Mouse (Mus musculus) left cerebral cortex, postnatal 36 days (tissue): ENCODE results near the gene Mbd4. TPM values are rescaled to one million over a fixed set of nuclear protein-coding genes. Genes with fewer than 3 reads are reported as not detected.
"Not testable (repeated sequence)": the region's sequence is repeated elsewhere in the genome, so short reads cannot be mapped to it uniquely, and the experiment has no call there.

Experiments
- DNase-seq, 2 experiments: peaks; one replicate each; pipeline ENCODE4 v3.0.0; 2021 to 2022; ENCODE audit warnings: low spot score in 2 of 2, mixed read lengths in 1 of 2
- intact Hi-C: fragments of 180-260 bp; cut with DNase I; formaldehyde crosslinking; loops from one replicate; pipeline ENCODE4 v1.15.1; 2025
- total RNA-seq, 2 experiments: library from RNA; stranded (reverse); gene quantifications; 2 replicates each; pipeline ENCODE4 v1.2.3; 2021

Gene Mbd4
- total RNA-seq: 1 to 10 TPM; 8.2 to 9.0 TPM

DNA sequence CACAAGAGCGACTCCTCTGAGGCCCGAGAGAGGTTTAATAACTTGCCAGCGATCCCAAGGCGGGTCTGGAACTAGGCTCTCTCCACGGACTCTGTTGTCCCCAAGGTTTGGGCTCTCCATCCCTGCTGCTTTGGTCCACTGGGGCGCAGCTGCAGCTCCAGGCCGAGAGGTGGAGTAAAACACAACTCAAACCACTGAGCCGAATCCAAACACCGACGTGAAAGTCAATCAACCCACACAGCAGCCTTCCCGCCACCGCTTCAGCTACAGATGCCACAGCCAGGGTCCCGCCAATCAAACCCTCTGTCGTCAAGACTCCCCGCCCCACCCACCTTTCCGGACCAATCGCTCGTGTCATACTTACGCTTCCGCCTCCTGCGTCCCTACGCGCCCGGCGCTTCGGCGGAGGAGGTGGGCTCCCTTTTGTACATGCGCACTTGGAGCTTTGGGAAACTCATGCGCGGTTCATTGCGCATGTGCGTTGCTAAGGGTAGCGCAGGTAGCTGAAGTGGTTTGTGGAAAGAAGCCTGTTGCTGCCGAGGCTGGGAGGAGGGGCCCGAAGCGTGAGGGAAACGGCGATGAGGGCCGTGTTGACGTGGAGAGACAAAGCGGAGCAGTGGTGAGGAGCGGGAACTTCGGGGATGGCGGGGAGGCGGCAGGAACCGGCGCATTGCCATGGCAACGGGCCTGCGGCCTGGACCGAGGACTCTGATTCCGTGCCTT, at the start of gene Mbd4, which contains the start of gene Ift122:
TSS of gene Mbd4 (minus strand) at position 281 of the 723 bp plus-strand sequence.
TSS of gene Ift122 (plus strand) at position 380 of the 723 bp plus-strand sequence.
- intact Hi-C loops: loop anchor here (5.0 to 10.0 kb wide), 2 partner anchors 52 to 144 kb away; partner anchors contain the start of gene Plxnd1
- DNase-seq: peak; percentile 99

DNA sequence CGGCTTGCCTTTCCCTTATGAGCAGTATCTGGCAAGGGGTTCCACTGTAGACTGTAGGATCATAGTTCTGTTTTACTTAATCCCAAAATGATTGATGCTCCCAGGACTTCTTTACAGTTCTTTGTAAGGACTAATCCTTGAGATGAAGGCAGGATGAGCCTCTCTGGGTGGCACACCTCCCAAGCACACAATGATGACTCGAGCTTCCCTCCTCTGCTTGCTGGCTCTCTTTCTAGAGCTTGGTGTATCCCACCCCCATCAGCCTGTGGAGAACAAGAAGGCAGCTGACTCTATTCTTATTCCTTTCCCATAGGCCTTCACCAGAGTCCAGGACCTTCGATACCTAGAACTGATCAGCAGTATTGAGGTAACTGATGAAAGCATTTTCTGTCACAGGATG, 49.4 kb upstream of the Mbd4 start:
- peak in 1 of 2 experiments; percentile 32 for DNase-seq
- intact Hi-C loops: loop anchor here (5.0 to 10.0 kb wide), 4 partner anchors 48 to 240 kb away; partner anchors contain the start of genes Ift122 and Mbd4

- intact Hi-C loops: loop anchor here (2.0 to 10.0 kb wide), 5 partner anchors 47 to 241 kb away; partner anchors contain the start of genes Ift122, Mbd4 and Plxnd1
- DNase-seq: no peak
Observed at GRCm38 (mm10) chr6:115901489-115901931, 48.3 kb upstream of the Mbd4 start.

DNA sequence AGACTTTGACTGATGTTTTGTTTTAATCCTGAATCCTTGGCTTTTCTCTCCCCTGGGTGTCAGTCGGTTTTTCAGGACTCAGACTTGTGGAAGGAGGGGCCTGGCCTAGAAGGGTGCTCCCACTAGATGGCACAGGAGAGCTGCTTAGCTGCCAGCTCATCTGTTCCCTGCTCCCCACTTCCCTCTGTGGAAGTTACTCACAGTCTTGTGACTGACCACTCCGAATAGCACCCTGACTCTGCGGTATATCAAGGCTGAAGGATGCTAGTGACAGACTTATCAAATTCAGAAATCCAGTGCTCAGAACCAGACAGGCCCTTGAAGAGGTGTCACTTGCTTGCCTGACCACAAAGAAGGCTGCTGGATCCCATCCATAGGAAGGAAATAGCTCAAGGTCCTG, 47.9 kb upstream of the Mbd4 start:
- DNase-seq: peak; percentile 74
- intact Hi-C loops: loop anchor here (2.0 to 10.0 kb wide), 5 partner anchors 46 to 241 kb away; partner anchors contain the start of genes Ift122, Mbd4 and Plxnd1

DNA sequence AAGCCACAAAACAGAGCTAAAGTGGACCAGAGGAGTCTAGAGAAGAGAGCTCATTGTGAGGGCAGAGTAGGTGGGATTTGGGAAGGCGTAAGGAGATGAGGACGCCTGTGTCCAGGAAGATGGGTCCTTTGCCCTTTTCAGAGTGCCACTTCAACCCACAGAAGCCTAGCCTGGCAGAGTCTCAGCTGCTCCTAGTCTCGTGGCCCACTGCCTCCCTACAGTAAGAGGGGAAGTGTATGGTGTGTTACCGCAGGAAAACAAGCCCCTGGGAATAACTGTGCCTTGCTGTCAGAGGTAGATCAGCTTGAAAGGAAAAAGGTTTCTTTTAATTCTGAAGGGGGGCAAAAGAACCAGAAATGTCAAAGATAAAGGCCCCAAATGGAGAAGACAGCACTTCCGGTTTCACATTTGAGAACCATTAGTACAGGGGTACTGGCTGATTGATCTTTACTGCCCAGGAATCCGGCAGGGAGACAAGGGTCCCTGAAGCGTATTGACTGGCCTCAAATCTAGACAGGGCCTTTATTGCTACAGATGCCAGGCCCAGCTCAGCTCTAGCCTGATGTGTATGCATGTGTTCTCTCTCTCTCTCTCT, 44.9 kb upstream of the Mbd4 start:
- intact Hi-C loops: no loop called here
- no peak for DNase-seq

- intact Hi-C loops: no loop called here
- no peak for DNase-seq
Observed at GRCm38 (mm10) chr6:115897117-115897516, 43.9 kb upstream of the Mbd4 start.

DNA sequence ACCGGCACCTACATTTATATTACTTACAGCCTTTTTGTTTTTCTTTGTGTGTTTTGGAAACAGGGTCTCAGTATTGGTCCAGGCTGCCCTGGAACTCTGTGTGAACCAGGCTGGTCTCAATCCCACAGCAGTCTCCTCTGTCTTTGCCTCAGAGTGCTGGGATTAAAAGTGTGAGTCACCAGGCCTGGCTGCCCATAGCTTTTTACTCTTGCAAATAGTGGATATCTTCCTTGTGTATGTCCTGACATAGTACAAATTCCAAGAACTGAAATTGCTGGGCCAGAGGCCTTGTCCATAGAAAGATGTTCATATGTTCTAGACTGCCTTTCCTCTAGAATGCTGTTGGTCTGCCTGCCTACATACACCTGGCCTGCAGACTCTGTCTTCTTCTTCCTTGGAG, 43.2 kb upstream of the Mbd4 start:
- intact Hi-C loops: no loop called here
- no peak for DNase-seq

- intact Hi-C loops: no loop called here
- no peak for DNase-seq
Observed at GRCm38 (mm10) chr6:115892363-115892762, 39.2 kb upstream of the Mbd4 start.

GRCm38 (mm10) chr6:115891497-115892061, 38.4 kb upstream of the Mbd4 start:
- intact Hi-C loops: no loop called here
- peak; percentile 85 to 88 for DNase-seq

DNA sequence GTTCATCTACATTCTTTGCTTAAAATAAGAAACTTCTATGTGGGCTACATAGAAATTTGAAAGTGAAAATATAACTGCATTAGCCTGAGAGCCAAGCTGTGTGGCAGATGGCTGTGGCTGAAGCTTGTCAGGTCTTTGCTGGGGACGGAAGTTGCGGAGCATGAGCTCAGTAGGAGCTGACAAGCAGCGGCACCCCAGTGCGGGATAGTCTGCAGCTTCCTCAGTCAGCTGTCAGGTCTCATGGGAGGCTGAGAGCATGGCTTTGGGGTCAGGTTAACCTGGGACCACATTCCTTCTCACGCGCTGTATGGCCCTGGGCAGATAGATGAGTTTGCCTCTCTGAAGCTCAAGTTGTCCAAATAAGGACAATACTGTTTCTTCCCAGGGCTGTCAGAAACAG, 37.9 kb upstream of the Mbd4 start:
- peak; percentile 57 to 71 for DNase-seq
- intact Hi-C loops: no loop called here

- intact Hi-C loops: no loop called here
Observed at GRCm38 (mm10) chr6:115890601-115891000, 37.4 kb upstream of the Mbd4 start.

GRCm38 (mm10) chr6:115888296-115888695, 35.1 kb upstream of the Mbd4 start:
- no peak for DNase-seq
- intact Hi-C loops: no loop called here

More at GRCm38 (mm10) chr6:115890601-115891000, 37.4 kb upstream of the Mbd4 start:
- DNase-seq: no peak

GRCm38 (mm10) chr6:115886894-115887293, 33.7 kb upstream of the Mbd4 start:
- DNase-seq: no peak
- intact Hi-C loops: no loop called here

DNA sequence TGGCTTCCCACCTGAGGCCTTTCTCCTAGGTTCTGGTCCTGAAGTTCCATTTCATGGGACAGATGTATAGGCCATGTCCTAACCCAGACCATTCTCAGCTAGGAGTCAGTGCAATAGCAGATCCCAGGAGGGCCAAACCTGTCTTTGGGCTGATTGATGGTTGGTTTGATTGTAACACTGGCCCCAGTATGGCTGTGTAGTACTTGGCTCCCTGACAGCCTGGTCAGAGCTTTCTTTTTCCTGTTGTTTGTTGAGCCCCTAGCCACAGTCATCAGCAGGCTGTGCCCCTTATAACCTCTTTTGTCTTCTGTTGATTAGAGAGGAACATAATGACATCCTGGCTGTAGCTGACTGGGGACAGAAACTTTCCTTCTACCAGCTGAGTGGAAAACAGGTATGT, 30.8 kb upstream of the Mbd4 start:
- intact Hi-C loops: no loop called here
- DNase-seq: no peak

GRCm38 (mm10) chr6:115880751-115881150, 27.6 kb upstream of the Mbd4 start:
- no peak for DNase-seq
- intact Hi-C loops: no loop called here

GRCm38 (mm10) chr6:115879736-115880135, 26.6 kb upstream of the Mbd4 start:
- intact Hi-C loops: no loop called here
- no peak for DNase-seq

- DNase-seq: no peak
Observed at GRCm38 (mm10) chr6:115878694-115879093, 25.5 kb upstream of the Mbd4 start.

DNA sequence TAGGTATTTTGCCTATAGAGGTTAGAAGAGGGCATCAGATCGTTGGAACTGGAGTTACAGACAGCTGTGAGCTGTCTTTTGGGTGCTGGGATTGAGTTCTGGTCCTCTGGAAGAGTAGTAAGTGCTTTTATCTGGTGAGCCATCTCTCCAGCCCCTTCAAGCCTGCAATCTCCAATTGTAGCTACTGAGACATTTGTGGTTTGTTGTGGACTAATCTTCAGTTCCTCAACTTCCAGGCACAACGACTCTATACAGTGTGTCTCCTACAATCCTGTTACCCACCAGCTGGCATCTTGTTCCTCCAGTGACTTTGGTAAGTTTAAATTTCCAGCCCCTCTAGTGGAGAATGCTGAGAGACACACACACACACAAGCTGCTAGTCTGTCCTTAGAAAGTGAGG, 24.1 kb upstream of the Mbd4 start:
- intact Hi-C loops: no loop called here
- DNase-seq: no peak

More at GRCm38 (mm10) chr6:115878694-115879093, 25.5 kb upstream of the Mbd4 start:
- intact Hi-C loops: no loop called here

GRCm38 (mm10) chr6:115871318-115871717, 18.1 kb upstream of the Mbd4 start:
- intact Hi-C loops, DNase-seq: not testable (repeated sequence)

DNA sequence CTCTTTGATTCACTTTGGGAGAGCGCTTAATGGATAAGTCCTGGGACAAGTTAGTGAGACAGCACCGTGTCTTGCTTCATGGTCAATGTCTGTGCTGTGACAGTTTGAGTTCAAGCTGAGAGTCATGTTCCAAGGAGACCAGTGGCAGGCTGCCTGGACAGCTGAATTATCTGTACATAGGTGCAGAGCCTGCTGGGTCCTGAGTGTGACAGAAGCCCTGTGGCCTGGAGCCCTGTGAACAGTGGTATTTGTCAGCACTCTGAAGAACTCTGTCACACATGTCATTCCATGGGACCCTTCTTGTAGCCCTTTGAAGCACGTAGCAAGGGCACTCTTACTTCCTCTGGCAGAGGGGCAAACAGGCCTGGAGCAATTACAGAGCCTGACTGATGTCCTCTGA, 14.0 kb upstream of the Mbd4 start:
- DNase-seq, intact Hi-C loops: not testable (repeated sequence)
